Mouse (Mus musculus): ENCODE data around the gene Tmem132d. TPM values are rescaled to one million over a fixed set of nuclear protein-coding genes. Genes with fewer than 3 reads are reported as not detected.

Tmem132d gene
- polyA plus RNA-seq, 2 experiments: 0.33 to 0.58 TPM

GRCm38 (mm10) chr5:128273255-128273654, 159.6 kb downstream of the Tmem132d start:
- no peak for TF ChIP-seq POLR2A (IDR thresholded peaks at IDR 0.05; ENCODE audit: borderline replicate concordance, extremely low read depth, insufficient read depth, insufficient read length)
- Histone ChIP-seq H3K4me2 (replicated peaks; ENCODE audit: low read depth, low read length, severe bottlenecking) (no peak overlapping the region), H3K9ac (ENCODE audit: low read depth, low read length, severe bottlenecking) (no peak overlapping the region), H3K27ac (replicated peaks; ENCODE audit: low read depth, low read length) (no peak overlapping the region), H3K4me1 (ENCODE audit: control insufficient read depth, insufficient read depth, low read length) (no peaks in the 10 kb centered on the region), H3K4me3 (replicated peaks; ENCODE audit: low read length) (no peak overlapping the region), H3K36me3 (ENCODE audit: control insufficient read depth, insufficient read depth, low read length) (no peaks in the 10 kb centered on the region), H3K27me3 (ENCODE audit: control insufficient read depth, insufficient read depth, low read length) (no peaks in the 10 kb centered on the region), H3K9me3 (ENCODE audit: control insufficient read depth, low read length) (no peaks in the 10 kb centered on the region)
- ATAC-seq (ENCODE audit: low FRiP score, low read depth) (no peak), DNase-seq (ENCODE audit: low spot score) (no peak)
- 18% methylated on average over 6 of the region's 6 CpGs for WGBS

- no peak overlapping the region for H3K27ac ChIP-seq (replicated peaks; ENCODE audit: low read depth, low read length)
- DNase-seq (ENCODE audit: low spot score): no peak
- no peaks in the 10 kb centered on the region for H3K4me1 ChIP-seq (ENCODE audit: control insufficient read depth, insufficient read depth, low read length)
- no peaks in the 10 kb centered on the region for H3K27me3 ChIP-seq (ENCODE audit: control insufficient read depth, insufficient read depth, low read length)
- 0 out of 2 replicates have a peak, but pooled peaks cover 3% of the 10 kb centered on the region for H3K9me3 ChIP-seq (ENCODE audit: control insufficient read depth, low read length)
- no peaks in the 10 kb centered on the region for H3K36me3 ChIP-seq (ENCODE audit: control insufficient read depth, insufficient read depth, low read length)
- WGBS: 94% methylated on average over 6 of the region's 6 CpGs
- no peak overlapping the region for H3K4me2 ChIP-seq (replicated peaks; ENCODE audit: low read depth, low read length, severe bottlenecking)
- TF ChIP-seq POLR2A (IDR thresholded peaks at IDR 0.05; ENCODE audit: borderline replicate concordance, extremely low read depth, insufficient read depth, insufficient read length): no peak
- ATAC-seq (ENCODE audit: low FRiP score, low read depth): no peak
- H3K9ac ChIP-seq (ENCODE audit: low read depth, low read length, severe bottlenecking): no peak overlapping the region
- H3K4me3 ChIP-seq (replicated peaks; ENCODE audit: low read length): no peak overlapping the region
Measured at GRCm38 (mm10) chr5:128267366-128267765, 165.5 kb downstream of the Tmem132d start.

GRCm38 (mm10) chr5:128244219-128244618, 188.7 kb downstream of the Tmem132d start:
- ATAC-seq (ENCODE audit: low FRiP score, low read depth): no peak
- Histone ChIP-seq H3K36me3 (ENCODE audit: control insufficient read depth, insufficient read depth, low read length) (no peaks in the 10 kb centered on the region), H3K27me3 (ENCODE audit: control insufficient read depth, insufficient read depth, low read length) (no peaks in the 10 kb centered on the region), H3K9me3 (ENCODE audit: control insufficient read depth, low read length) (no peaks in the 10 kb centered on the region), H3K27ac (replicated peaks; ENCODE audit: low read depth, low read length) (no peak overlapping the region), H3K9ac (ENCODE audit: low read depth, low read length, severe bottlenecking) (no peak overlapping the region), H3K4me2 (replicated peaks; ENCODE audit: low read depth, low read length, severe bottlenecking) (no peak overlapping the region), H3K4me3 (replicated peaks; ENCODE audit: low read length) (no peak overlapping the region), H3K4me1 (ENCODE audit: control insufficient read depth, insufficient read depth, low read length) (peaks cover 8% of the 10 kb centered on the region; the same call in 1 of the 2 replicates)
- no peak for TF ChIP-seq POLR2A (IDR thresholded peaks at IDR 0.05; ENCODE audit: borderline replicate concordance, extremely low read depth, insufficient read depth, insufficient read length)
- WGBS: 15% methylated on average over 4 of the region's 4 CpGs
- peak; percentile 15 for DNase-seq (ENCODE audit: low spot score)

DNA sequence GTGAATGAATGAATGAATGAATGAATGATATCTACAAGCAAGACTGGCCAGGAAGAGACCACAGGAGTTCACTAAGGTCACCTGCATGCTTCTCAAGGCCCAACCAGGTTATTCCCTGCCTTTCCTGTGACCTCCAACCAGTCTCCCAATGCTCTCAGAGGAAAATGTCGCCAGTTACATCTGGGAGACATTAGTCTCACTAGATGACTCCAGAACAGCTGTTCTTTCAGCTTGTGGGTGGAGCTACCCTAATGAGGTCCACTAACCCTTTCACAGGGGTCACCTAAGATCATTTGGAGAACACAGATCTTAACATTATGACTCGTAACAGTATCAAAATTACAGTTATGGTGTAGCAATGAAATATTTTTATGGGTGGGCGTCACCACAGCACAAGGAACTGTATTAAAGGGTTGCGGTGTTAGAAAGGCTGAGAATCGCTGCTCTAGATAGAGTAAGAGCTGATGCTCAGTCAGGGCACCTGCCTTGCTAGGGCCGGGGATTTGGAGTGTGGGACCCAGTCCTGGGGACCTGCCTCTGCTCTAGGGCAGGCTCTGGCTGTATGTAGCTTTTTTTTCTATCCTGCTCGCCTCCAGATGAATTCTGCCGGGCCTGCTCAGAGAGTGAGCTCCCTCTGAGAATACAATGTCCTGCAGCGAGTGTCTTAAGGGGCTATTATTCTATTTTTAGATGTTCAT, 196.1 kb downstream of the Tmem132d start:
- no peaks in the 10 kb centered on the region for H3K36me3 ChIP-seq (ENCODE audit: control insufficient read depth, insufficient read depth, low read length)
- H3K9ac ChIP-seq (ENCODE audit: low read depth, low read length, severe bottlenecking): no peak overlapping the region
- no peak overlapping the region for H3K27ac ChIP-seq (replicated peaks; ENCODE audit: low read depth, low read length)
- WGBS: 17% methylated on average over 9 of the region's 9 CpGs
- ATAC-seq (ENCODE audit: low FRiP score, low read depth) (no peak), DNase-seq (ENCODE audit: low spot score) (peak; percentile 6)
- no peak overlapping the region for H3K4me2 ChIP-seq (replicated peaks; ENCODE audit: low read depth, low read length, severe bottlenecking)
- H3K27me3 ChIP-seq (ENCODE audit: control insufficient read depth, insufficient read depth, low read length): no peaks in the 10 kb centered on the region
- H3K9me3 ChIP-seq (ENCODE audit: control insufficient read depth, low read length): no peaks in the 10 kb centered on the region
- no peak for TF ChIP-seq POLR2A (IDR thresholded peaks at IDR 0.05; ENCODE audit: borderline replicate concordance, extremely low read depth, insufficient read depth, insufficient read length)
- no peak overlapping the region for H3K4me3 ChIP-seq (replicated peaks; ENCODE audit: low read length)
- H3K4me1 ChIP-seq (ENCODE audit: control insufficient read depth, insufficient read depth, low read length): no peaks in the 10 kb centered on the region

DNA sequence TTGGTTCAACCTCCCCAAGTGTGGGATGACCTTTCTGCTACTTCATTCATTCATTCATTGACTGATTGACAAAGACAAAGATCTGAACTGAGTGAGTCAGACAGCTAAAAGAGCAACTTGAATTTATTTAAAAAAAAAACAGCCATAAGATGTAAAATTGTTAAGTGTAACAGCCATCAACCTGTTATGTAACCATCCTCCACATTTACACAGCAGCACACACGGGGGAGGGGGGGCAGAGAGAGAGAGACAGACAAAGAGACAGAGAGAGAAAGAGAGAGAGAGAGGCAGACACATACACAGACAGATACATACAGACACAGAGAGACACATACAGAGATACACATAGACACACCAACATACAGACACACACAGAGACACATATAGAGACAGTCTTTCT, 197.3 kb downstream of the Tmem132d start:
- no peak overlapping the region for H3K4me3 ChIP-seq (replicated peaks; ENCODE audit: low read length)
- no peak for ATAC-seq (ENCODE audit: low FRiP score, low read depth)
- H3K27me3 ChIP-seq (ENCODE audit: control insufficient read depth, insufficient read depth, low read length): no peaks in the 10 kb centered on the region
- H3K9ac ChIP-seq (ENCODE audit: low read depth, low read length, severe bottlenecking): no peak overlapping the region
- no peak for TF ChIP-seq POLR2A (IDR thresholded peaks at IDR 0.05; ENCODE audit: borderline replicate concordance, extremely low read depth, insufficient read depth, insufficient read length)
- no peaks in the 10 kb centered on the region for H3K9me3 ChIP-seq (ENCODE audit: control insufficient read depth, low read length)
- no peak overlapping the region for H3K27ac ChIP-seq (replicated peaks; ENCODE audit: low read depth, low read length)
- WGBS: 56% methylated on average over 1 of the region's 1 CpGs
- DNase-seq (ENCODE audit: low spot score): no peak
- H3K4me2 ChIP-seq (replicated peaks; ENCODE audit: low read depth, low read length, severe bottlenecking): no peak overlapping the region
- no peaks in the 10 kb centered on the region for H3K36me3 ChIP-seq (ENCODE audit: control insufficient read depth, insufficient read depth, low read length)
- no peaks in the 10 kb centered on the region for H3K4me1 ChIP-seq (ENCODE audit: control insufficient read depth, insufficient read depth, low read length)

Data from limb, embryonic 14.5 days (tissue).